Mouse (Mus musculus) hindlimb bud, embryonic 11.5 days (tissue): ENCODE measurements at regions not wholly inside any gene's neighbourhood (a gene's known extent, or its start where the extent isn't known, plus 50 kb on each side); places are given as distances from the start of the nearest gene placed in this dataset.

Experiments used
- DNase-seq: peaks from one replicate; pipeline ENCODE4 v3.0.0-alpha.2; 2012; ENCODE audit warnings: low read depth, low spot score; ENCODE audit errors: extremely low spot score

GRCm38 (mm10) chr13:36807961-36808360, 73.0 kb upstream of the Nrn1 start:
- DNase-seq: no peak

- DNase-seq: peak; percentile 6
These were observed 54.4 kb upstream of the Nrn1 start for GRCm38 (mm10) chr13:36789360-36789759.
